Mouse (Mus musculus): ENCODE results near the gene Atat1.

- TF ChIP-seq CTCF (IDR thresholded peaks at IDR 0.05; ENCODE audit: insufficient read depth, low read depth, low read length) (no peak), POLR2A (IDR thresholded peaks at IDR 0.05; ENCODE audit: insufficient read depth, low read depth, low read length) (no peak)
Measured at GRCm38 (mm10) chr17:35882924-35883323, 27.0 kb downstream of the Atat1 start.

Measured in olfactory bulb, adult 2 months (tissue).